Mouse (Mus musculus): ENCODE measurements around the gene Tnpo1. TPM values are rescaled to one million over a fixed set of nuclear protein-coding genes. Genes with fewer than 3 reads are reported as not detected.
A peak's percentile ranks its signal among the peaks of the same experiment; 100 is the strongest.

Tnpo1 gene
- 64.7 and 65.0 TPM in 2 replicates for polyA plus RNA-seq (2015; fragmentation: Nextera tagmentation; extraction: Ambion mirVana)

- under 1% methylated on average over 62 of the region's 75 CpGs for WGBS
- Histone ChIP-seq H3K9me3 (no peaks in the 10 kb centered on the region), H3K27ac (peak within 1 kb of the TSS; percentile 98), H3K4me3 (peak within 1 kb of the TSS; percentile 98), H3K9ac (peak within 1 kb of the TSS; percentile 100), H3K36me3 (peaks cover 18% of the 10 kb centered on the region), H3K4me2 (peak within 1 kb of the TSS; percentile 80), H3K4me1 (peaks cover 31% of the 10 kb centered on the region), H3K27me3 (no peaks in the 10 kb centered on the region)
- peak; percentile 90 for ATAC-seq (ENCODE audit: insufficient number of reproducible peaks, insufficient read depth, low FRiP score, low TSS enrichment, low read depth)
These were observed at the start of gene Tnpo1 for GRCm38 (mm10) chr13:98926213-98926957. Tnpo1 (minus strand) TSS chr13:98926384.

DNA sequence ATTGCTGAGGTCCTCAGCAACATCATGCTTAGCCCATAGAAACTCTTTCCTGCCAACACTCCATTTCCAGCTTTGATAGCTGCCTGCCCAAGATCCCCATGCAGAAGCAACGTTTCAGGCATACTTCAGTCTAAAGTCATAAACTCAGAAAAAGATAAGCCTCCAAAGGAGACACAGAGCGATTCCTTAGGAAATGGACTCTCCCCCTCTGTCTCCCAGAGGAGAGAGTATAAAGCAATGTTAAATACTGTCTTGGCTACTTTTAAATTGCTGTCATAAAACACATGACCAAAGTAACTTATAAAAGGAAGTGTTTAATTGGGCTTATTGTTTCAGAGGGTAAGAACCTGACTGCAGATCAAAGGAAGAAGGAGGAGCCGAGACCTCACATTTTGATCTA, 45.9 kb upstream of the Tnpo1 start:
- ATAC-seq (ENCODE audit: insufficient number of reproducible peaks, insufficient read depth, low FRiP score, low TSS enrichment, low read depth): no peak
- whole genome bisulfite sequencing: 88% methylated on average over 3 of the region's 3 CpGs

GRCm38 (mm10) chr13:98971641-98972040, 45.5 kb upstream of the Tnpo1 start:
- 62% methylated on average over 5 of the region's 5 CpGs for WGBS
- no peak overlapping the region for H3K27ac ChIP-seq
- no peaks in the 10 kb centered on the region for H3K36me3 ChIP-seq
- H3K4me1 ChIP-seq: no peaks in the 10 kb centered on the region
- H3K4me2 ChIP-seq: no peak overlapping the region
- no peak overlapping the region for H3K4me3 ChIP-seq
- H3K9ac ChIP-seq: no peak overlapping the region
- H3K27me3 ChIP-seq: no peaks in the 10 kb centered on the region
- ATAC-seq (ENCODE audit: insufficient number of reproducible peaks, insufficient read depth, low FRiP score, low TSS enrichment, low read depth): no peak
- H3K9me3 ChIP-seq: peaks cover 3% of the 10 kb centered on the region; the same call in 1 of the 2 replicates

More for the DNA sequence above, 45.9 kb upstream of the Tnpo1 start:
- Histone ChIP-seq H3K4me3 (no peak overlapping the region), H3K4me1 (no peaks in the 10 kb centered on the region), H3K27me3 (no peaks in the 10 kb centered on the region), H3K9me3 (peaks cover 3% of the 10 kb centered on the region; the same call in 1 of the 2 replicates), H3K27ac (no peak overlapping the region), H3K36me3 (no peaks in the 10 kb centered on the region), H3K9ac (no peak overlapping the region), H3K4me2 (no peak overlapping the region)

DNA sequence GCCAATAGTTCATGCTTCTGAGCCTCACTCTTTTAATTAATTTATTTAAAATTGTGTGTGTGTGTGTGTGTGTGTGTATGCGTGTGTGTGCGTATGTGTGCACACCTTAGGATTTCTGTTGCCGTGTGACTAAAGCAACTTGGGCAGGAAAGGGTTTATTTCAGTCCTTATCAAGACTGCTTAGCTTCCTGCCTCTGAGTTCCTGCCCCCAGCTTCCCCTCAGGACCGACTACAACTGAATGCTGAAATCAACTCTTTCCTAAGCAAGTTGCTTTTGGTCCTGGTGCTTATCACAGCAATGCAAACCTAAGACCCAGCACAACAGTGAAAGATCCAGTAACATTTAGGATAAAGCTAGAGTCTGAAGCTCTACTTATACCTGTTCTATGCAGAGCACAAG, 42.3 kb upstream of the Tnpo1 start:
- WGBS: 64% methylated on average over 4 of the region's 4 CpGs
- no peaks in the 10 kb centered on the region for H3K4me1 ChIP-seq
- ATAC-seq (ENCODE audit: insufficient number of reproducible peaks, insufficient read depth, low FRiP score, low TSS enrichment, low read depth): no peak

GRCm38 (mm10) chr13:98967942-98968341, 41.8 kb upstream of the Tnpo1 start:
- ATAC-seq (ENCODE audit: insufficient number of reproducible peaks, insufficient read depth, low FRiP score, low TSS enrichment, low read depth): no peak
- H3K36me3 ChIP-seq: no peaks in the 10 kb centered on the region
- 90% methylated on average over 6 of the region's 6 CpGs for WGBS
- H3K9ac ChIP-seq: no peak overlapping the region
- no peak overlapping the region for H3K4me2 ChIP-seq
- H3K4me1 ChIP-seq: no peaks in the 10 kb centered on the region
- no peaks in the 10 kb centered on the region for H3K27me3 ChIP-seq
- H3K4me3 ChIP-seq: no peak overlapping the region
- no peak overlapping the region for H3K27ac ChIP-seq
- H3K9me3 ChIP-seq: no peaks in the 10 kb centered on the region

More for the DNA sequence above, 42.3 kb upstream of the Tnpo1 start:
- Histone ChIP-seq H3K9me3 (no peaks in the 10 kb centered on the region), H3K4me3 (no peak overlapping the region), H3K4me2 (no peak overlapping the region), H3K36me3 (no peaks in the 10 kb centered on the region), H3K27ac (no peak overlapping the region), H3K9ac (no peak overlapping the region), H3K27me3 (no peaks in the 10 kb centered on the region)

GRCm38 (mm10) chr13:98966583-98966982, 40.4 kb upstream of the Tnpo1 start:
- H3K4me3 ChIP-seq: no peak overlapping the region
- H3K4me2 ChIP-seq: no peak overlapping the region
- no peak overlapping the region for H3K27ac ChIP-seq
- no peaks in the 10 kb centered on the region for H3K9me3 ChIP-seq
- no peak overlapping the region for H3K9ac ChIP-seq
- H3K36me3 ChIP-seq: no peaks in the 10 kb centered on the region
- WGBS: 84% methylated on average over 5 of the region's 5 CpGs
- H3K4me1 ChIP-seq: no peaks in the 10 kb centered on the region
- H3K27me3 ChIP-seq: no peaks in the 10 kb centered on the region
- ATAC-seq (ENCODE audit: insufficient number of reproducible peaks, insufficient read depth, low FRiP score, low TSS enrichment, low read depth): no peak

GRCm38 (mm10) chr13:98963612-98964011, 37.4 kb upstream of the Tnpo1 start:
- Histone ChIP-seq H3K36me3 (no peaks in the 10 kb centered on the region), H3K4me1 (no peaks in the 10 kb centered on the region), H3K4me2 (no peak overlapping the region), H3K9ac (no peak overlapping the region), H3K9me3 (no peaks in the 10 kb centered on the region), H3K27me3 (no peaks in the 10 kb centered on the region), H3K4me3 (no peak overlapping the region), H3K27ac (no peak overlapping the region)
- 88% methylated on average over 1 of the region's 1 CpGs for WGBS
- ATAC-seq (ENCODE audit: insufficient number of reproducible peaks, insufficient read depth, low FRiP score, low TSS enrichment, low read depth): no peak

DNA sequence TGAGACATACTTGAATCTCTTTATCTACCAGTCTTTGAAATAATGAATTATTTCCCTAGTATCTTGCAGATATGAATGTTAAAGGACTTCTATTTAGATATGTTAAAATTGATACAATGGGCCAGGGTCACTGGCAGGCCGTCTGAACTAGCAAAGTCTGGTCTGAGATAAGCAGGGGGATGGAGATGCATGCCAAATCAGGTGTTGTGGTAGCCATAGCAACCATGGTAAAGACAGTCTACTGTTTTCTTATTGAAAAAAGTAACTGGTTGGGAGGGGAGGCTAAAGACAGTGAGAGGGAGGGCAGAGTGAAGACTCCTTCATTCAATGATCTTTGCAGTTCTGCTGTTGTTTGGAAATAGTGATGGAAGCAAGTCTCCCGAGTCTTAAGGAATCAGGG, 32.0 kb upstream of the Tnpo1 start:
- Histone ChIP-seq H3K36me3 (no peaks in the 10 kb centered on the region), H3K27ac (no peak overlapping the region), H3K4me1 (no peaks in the 10 kb centered on the region), H3K9me3 (no peaks in the 10 kb centered on the region), H3K4me3 (no peak overlapping the region), H3K9ac (no peak overlapping the region), H3K4me2 (no peak overlapping the region), H3K27me3 (no peaks in the 10 kb centered on the region)
- 67% methylated on average over 2 of the region's 2 CpGs for WGBS
- no peak for ATAC-seq (ENCODE audit: insufficient number of reproducible peaks, insufficient read depth, low FRiP score, low TSS enrichment, low read depth)

DNA sequence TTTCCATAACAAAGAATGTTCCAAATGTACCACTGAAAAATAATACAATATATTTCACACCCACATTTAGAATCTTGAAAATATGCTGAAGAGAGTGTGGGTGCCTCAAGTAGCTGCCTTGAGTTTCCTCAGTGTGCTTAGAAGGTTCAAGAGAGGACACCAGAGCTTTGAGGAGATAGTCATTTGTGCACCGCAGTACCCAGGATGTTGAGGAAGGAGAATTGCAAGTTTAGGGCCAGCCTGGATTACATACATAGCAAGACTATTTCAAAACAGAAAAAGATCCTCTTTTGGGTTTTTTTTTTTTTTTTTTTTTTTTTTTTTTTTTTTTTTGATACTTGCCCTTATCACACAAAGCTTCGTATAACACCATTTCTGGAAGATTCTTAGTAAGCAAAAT, 30.0 kb upstream of the Tnpo1 start:
- ATAC-seq (ENCODE audit: insufficient number of reproducible peaks, insufficient read depth, low FRiP score, low TSS enrichment, low read depth): no peak
- no peak overlapping the region for H3K4me3 ChIP-seq
- H3K9ac ChIP-seq: no peak overlapping the region
- no peak overlapping the region for H3K27ac ChIP-seq
- H3K36me3 ChIP-seq: no peaks in the 10 kb centered on the region
- H3K27me3 ChIP-seq: no peaks in the 10 kb centered on the region
- no peaks in the 10 kb centered on the region for H3K4me1 ChIP-seq
- no peak overlapping the region for H3K4me2 ChIP-seq
- no peaks in the 10 kb centered on the region for H3K9me3 ChIP-seq
- 85% methylated on average over 2 of the region's 2 CpGs for WGBS

GRCm38 (mm10) chr13:98955676-98956075, 29.5 kb upstream of the Tnpo1 start:
- no peak overlapping the region for H3K27ac ChIP-seq
- H3K9ac ChIP-seq: no peak overlapping the region
- no peaks in the 10 kb centered on the region for H3K36me3 ChIP-seq
- no peak overlapping the region for H3K4me3 ChIP-seq
- H3K4me1 ChIP-seq: no peaks in the 10 kb centered on the region
- H3K9me3 ChIP-seq: no peaks in the 10 kb centered on the region
- 65% methylated on average over 6 of the region's 6 CpGs for WGBS
- H3K27me3 ChIP-seq: no peaks in the 10 kb centered on the region
- no peak overlapping the region for H3K4me2 ChIP-seq
- ATAC-seq (ENCODE audit: insufficient number of reproducible peaks, insufficient read depth, low FRiP score, low TSS enrichment, low read depth): no peak

DNA sequence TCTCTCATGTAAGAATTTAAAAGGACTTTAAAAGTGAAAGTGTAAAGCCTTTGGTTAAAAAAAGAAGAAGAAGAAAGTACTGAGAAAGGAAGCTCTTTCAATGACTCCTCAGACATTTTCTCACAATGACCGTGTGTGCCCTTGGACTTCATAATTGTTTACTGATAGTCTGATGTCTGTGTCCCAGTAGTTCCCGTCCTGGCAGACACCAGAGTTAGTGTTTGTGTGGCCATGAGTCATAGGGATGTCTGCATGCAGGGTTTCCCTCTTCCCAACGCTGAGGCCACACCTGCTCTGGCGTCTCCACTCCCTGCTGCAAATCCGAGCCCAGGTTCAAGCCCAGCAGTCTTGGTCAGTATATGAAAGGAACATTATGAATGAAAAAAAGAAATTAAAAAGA, 29.0 kb upstream of the Tnpo1 start:
- Histone ChIP-seq H3K9me3 (no peaks in the 10 kb centered on the region), H3K4me2 (no peak overlapping the region), H3K4me1 (no peaks in the 10 kb centered on the region), H3K27ac (no peak overlapping the region), H3K27me3 (no peaks in the 10 kb centered on the region), H3K9ac (no peak overlapping the region), H3K4me3 (no peak overlapping the region), H3K36me3 (no peaks in the 10 kb centered on the region)
- WGBS: 67% methylated on average over 5 of the region's 5 CpGs
- ATAC-seq (ENCODE audit: insufficient number of reproducible peaks, insufficient read depth, low FRiP score, low TSS enrichment, low read depth): no peak

DNA sequence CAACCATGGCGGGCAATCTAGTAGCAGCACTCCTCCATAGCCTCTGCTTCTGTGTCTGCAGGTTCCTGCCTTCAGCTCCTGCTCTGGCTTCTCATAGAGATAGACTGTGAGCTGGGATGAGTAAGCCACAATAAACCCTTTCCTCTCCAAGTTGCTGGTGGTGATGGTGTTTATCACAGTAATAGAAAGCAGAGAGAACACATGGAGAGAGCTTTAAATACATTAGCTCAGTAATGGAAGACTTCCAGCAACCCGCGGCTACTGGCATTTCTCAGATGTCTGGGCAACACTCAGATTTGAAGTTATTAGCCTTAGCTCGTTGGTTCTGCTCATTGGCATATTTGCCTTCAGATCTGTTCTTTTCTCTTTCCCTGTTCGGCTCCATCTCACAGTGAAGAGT, 27.6 kb upstream of the Tnpo1 start:
- Histone ChIP-seq H3K9me3 (no peaks in the 10 kb centered on the region), H3K9ac (no peak overlapping the region), H3K27me3 (no peaks in the 10 kb centered on the region), H3K27ac (no peak overlapping the region), H3K4me1 (no peaks in the 10 kb centered on the region), H3K36me3 (no peaks in the 10 kb centered on the region), H3K4me2 (no peak overlapping the region), H3K4me3 (no peak overlapping the region)
- WGBS: 73% methylated on average over 5 of the region's 5 CpGs
- no peak for ATAC-seq (ENCODE audit: insufficient number of reproducible peaks, insufficient read depth, low FRiP score, low TSS enrichment, low read depth)
